Mouse (Mus musculus) C2C12 (cell line): ENCODE data around the gene Sept9. TPM values are rescaled to one million over a fixed set of nuclear protein-coding genes. Genes with fewer than 3 reads are reported as not detected.

ENCODE experiments used
- H3K27me3 ChIP-seq: one replicate; pipeline ENCODE4 v1.6.1; 2011; ENCODE audit not compliant: control insufficient read depth, insufficient read depth, insufficient read length
- H3K36me3 ChIP-seq: one replicate; pipeline ENCODE4 v1.6.1; 2011; ENCODE audit not compliant: control insufficient read depth, insufficient read depth
- H3K4me3 ChIP-seq: one replicate; pipeline ENCODE4 v1.5.1; 2011; ENCODE audit warnings: mild to moderate bottlenecking, control low read depth; ENCODE audit not compliant: poor library complexity, insufficient read depth, severe bottlenecking
- H3K79me2 ChIP-seq: one replicate; pipeline ENCODE4 v1.6.1; 2011; ENCODE audit not compliant: control insufficient read depth, insufficient read depth
- H3K79me3 ChIP-seq: one replicate; pipeline ENCODE4 v1.6.1; 2011; ENCODE audit warnings: low read depth, control low read depth
- H3ac ChIP-seq: one replicate; pipeline ENCODE3; 2011; ENCODE audit warnings: low read depth; ENCODE audit not compliant: control insufficient read depth, insufficient read length
- CEBPB ChIP-seq: IDR thresholded peaks from one replicate; pipeline ENCODE4 v1.6.1; 2011; ENCODE audit warnings: low read depth, mild to moderate bottlenecking, control low read depth, moderate library complexity
- CTCF ChIP-seq: IDR thresholded peaks from one replicate; pipeline ENCODE4 v1.5.1; 2011; ENCODE audit not compliant: control insufficient read depth, insufficient read depth, insufficient read length
- FOSL1 ChIP-seq: IDR thresholded peaks from one replicate; pipeline ENCODE4 v1.8.0; 2011; ENCODE audit warnings: mild to moderate bottlenecking, low read length; ENCODE audit not compliant: poor library complexity, insufficient read depth, severe bottlenecking
- MAX ChIP-seq: IDR thresholded peaks from one replicate; pipeline ENCODE4 v1.6.1; 2011; ENCODE audit warnings: mild to moderate bottlenecking, control low read depth
- MYOD1 ChIP-seq: IDR thresholded peaks from one replicate; pipeline ENCODE4 v1.6.1; 2011; ENCODE audit warnings: low read depth; ENCODE audit not compliant: control insufficient read depth, insufficient read length
- MYOG ChIP-seq: IDR thresholded peaks from one replicate; pipeline ENCODE4 v1.6.1; 2011; ENCODE audit not compliant: control insufficient read depth, insufficient read length; ENCODE audit errors: extremely low read depth
- USF1 ChIP-seq: IDR thresholded peaks from one replicate; pipeline ENCODE4 v1.6.1; 2011; ENCODE audit warnings: low read depth, mild to moderate bottlenecking, control low read depth, moderate library complexity
- polyA plus RNA-seq: library from polyadenylated mRNA; unstranded; fragments of >200 nt; fragmentation: generic; extraction: Trizol; gene quantifications from one replicate; pipeline ENCODE4 v1.2.1, GENCODE M21; 2012; ENCODE audit warnings: missing spikeins

Gene Sept9
- polyA plus RNA-seq, 1 experiment: 266 TPM

- Histone ChIP-seq H3K79me3 (peaks cover 99% of the 10 kb centered on the region), H3K4me3 (no peak overlapping the region), H3K79me2 (peaks cover 100% of the 10 kb centered on the region), H3K27me3 (no peaks in the 10 kb centered on the region), H3K36me3 (peaks cover 74% of the 10 kb centered on the region), H3ac (peak overlapping the region; percentile 19)
- no peak for TF ChIP-seq CTCF
- TF ChIP-seq MAX: no peak
- TF ChIP-seq CEBPB: no peak
- no peak for TF ChIP-seq FOSL1
- no peak for TF ChIP-seq MYOD1
- TF ChIP-seq USF1: no peak
- TF ChIP-seq MYOG: no peak
Measured at GRCm38 (mm10) chr11:117296116-117296499, 96.6 kb downstream of the Sept9 start.

DNA sequence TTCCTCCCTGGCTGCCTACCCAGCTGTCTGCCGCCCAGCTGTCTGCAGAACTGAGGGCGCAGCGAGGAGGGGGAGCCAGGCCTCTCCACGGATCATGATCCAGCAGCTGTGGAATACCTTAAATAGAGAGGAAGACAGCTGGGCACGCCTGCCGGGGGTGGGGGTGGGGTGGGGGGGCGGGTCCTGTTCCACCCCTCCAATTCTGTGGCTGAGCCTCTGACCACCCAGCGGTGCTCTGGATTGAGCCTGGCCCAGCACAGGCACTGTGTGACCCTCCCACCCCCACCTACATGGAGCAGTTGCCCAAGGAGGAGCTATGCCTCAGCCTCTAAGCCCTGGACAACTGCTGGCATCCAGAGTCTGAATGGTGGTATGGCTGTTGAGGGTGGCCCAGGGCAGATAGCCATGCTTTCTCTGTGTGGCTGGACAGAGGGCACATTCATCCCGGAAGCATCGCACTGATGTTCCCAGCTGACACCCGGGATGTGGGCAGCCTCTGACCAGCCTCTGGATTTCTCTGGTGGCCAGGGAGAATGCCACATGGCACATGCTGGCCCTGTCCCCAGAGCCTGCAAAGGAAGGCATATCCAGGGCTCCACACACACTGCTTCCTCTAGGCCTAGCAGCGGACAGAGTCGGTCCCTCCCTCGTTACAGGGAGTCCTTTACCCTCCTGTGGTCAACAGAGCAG is 97.2 kb downstream of the Sept9 start:
- Histone ChIP-seq H3ac (peak overlapping the region; percentile 19), H3K79me2 (peaks cover 100% of the 10 kb centered on the region), H3K79me3 (peaks cover 99% of the 10 kb centered on the region), H3K4me3 (no peak overlapping the region), H3K27me3 (no peaks in the 10 kb centered on the region), H3K36me3 (peaks cover 69% of the 10 kb centered on the region)
- TF ChIP-seq CEBPB: no peak
- no peak for TF ChIP-seq MYOG
- TF ChIP-seq FOSL1: no peak
- peak; percentile 15 for TF ChIP-seq CTCF
- TF ChIP-seq MYOD1: peak; percentile 83

DNA sequence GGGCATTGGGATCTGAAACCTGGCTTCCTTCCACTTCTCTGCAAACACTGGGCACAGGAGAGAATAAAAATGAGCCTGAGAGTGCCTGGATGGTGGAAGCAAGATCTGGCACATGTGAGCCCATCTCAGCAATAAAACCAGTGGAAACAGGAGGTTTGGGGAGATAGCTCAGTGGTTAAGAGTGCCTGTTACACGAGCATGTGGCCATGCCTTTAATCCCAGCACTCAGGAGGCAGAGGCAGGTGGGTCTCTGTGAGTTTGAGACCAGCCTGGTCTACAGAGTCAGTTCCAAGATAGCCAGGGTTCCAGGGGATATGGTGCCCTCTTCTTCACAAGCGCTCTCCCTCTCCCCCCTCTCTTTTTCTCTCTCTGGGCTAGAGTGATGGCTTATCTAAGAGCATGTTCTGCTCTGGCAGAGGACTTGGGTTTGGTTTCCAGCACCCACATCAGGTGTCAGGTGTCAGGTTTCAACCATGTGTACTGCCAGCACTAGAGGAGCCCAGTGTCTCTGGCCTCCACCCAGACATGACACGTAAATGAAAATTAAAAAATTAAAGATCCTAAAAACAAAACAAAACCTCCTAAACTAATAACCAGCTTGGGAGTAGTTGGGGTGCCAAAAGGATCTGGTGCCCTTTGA is 97.8 kb downstream of the Sept9 start:
- H3K27me3 ChIP-seq: no peaks in the 10 kb centered on the region
- H3K4me3 ChIP-seq: no peak overlapping the region
- peak overlapping the region; percentile 2 for H3ac ChIP-seq
- peaks cover 98% of the 10 kb centered on the region for H3K79me3 ChIP-seq
- H3K36me3 ChIP-seq: peaks cover 64% of the 10 kb centered on the region
- H3K79me2 ChIP-seq: peaks cover 100% of the 10 kb centered on the region
- TF ChIP-seq MAX (no peak), MYOG (no peak), FOSL1 (no peak), CEBPB (no peak), USF1 (no peak), MYOD1 (no peak), CTCF (no peak)

DNA sequence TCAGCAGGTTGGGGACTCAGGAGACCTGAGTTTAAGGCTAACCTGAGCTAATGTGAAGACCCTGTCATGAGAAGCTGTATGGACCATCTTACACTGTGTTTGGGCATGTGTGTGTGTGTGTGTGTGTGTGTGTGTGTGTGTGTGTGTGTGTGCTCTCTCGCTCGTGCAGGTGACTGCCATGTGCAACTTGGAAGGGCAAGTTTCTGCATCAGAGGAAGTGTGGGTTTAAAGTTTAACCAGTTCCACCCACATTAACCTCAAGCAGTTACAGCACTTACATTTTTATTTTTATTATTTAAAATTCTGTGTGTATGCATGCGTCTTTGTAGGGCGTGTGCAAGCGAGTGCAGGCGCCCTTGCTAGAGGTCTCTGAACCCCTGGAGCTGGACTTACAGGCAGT is 100.3 kb downstream of the Sept9 start:
- no peak overlapping the region for H3K4me3 ChIP-seq
- no peaks in the 10 kb centered on the region for H3K27me3 ChIP-seq
- H3ac ChIP-seq: no peak overlapping the region
- TF ChIP-seq USF1 (no peak), MYOD1 (no peak), MYOG (no peak)
- peaks cover 64% of the 10 kb centered on the region for H3K36me3 ChIP-seq
- H3K79me3 ChIP-seq: peaks cover 98% of the 10 kb centered on the region
- peaks cover 100% of the 10 kb centered on the region for H3K79me2 ChIP-seq

DNA sequence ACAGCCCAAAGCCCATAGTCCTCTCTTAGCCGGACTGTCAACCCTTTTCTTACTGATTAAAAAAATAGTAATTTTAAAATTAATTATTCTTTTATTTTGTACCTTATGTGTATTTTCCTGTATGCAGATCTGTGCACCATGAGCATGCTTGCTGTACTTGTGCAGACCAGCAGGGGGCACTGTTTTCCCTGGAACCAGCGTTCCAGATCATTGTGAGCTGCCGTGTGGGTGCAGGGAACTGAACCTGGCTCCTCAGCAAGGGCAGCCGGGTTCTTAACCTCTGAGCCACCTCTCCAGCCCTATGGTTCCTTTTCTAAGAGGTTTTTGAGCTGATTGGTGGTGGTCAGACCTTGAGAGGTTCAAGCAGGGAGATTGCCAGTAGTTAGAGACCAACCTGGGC is 101.3 kb downstream of the Sept9 start:
- peaks cover 94% of the 10 kb centered on the region for H3K79me3 ChIP-seq
- H3ac ChIP-seq: no peak overlapping the region
- peaks cover 64% of the 10 kb centered on the region for H3K36me3 ChIP-seq
- peaks cover 100% of the 10 kb centered on the region for H3K79me2 ChIP-seq
- TF ChIP-seq MYOD1 (no peak), CTCF (peak; percentile 27)
- H3K27me3 ChIP-seq: no peaks in the 10 kb centered on the region
- H3K4me3 ChIP-seq: no peak overlapping the region

DNA sequence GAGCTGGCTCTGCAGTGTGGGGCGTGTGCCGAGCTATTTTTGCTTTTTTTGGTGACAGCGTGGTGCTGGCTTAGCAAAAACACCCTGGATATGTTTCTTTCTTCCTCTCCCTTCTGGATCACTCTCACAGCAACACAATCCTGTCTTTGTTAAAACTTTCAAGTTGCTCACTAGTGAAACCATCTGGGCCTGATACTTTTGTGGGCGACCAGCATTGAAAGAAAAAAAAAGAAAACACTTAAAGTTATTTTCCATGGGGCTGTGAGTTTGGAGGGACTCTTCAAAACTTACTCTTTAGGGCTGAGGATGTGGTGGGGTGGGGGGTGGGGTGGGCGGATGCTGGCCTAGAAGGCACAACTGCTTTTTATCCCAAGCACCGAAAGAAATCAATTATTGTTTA is 102.3 kb downstream of the Sept9 start:
- no peak for TF ChIP-seq MAX
- no peak for TF ChIP-seq FOSL1
- TF ChIP-seq CEBPB: no peak
- no peak for TF ChIP-seq CTCF
- H3K36me3 ChIP-seq: peaks cover 71% of the 10 kb centered on the region
- peaks cover 100% of the 10 kb centered on the region for H3K79me2 ChIP-seq

More for the DNA sequence above, 102.3 kb downstream of the Sept9 start:
- no peak overlapping the region for H3K4me3 ChIP-seq
- H3K27me3 ChIP-seq: no peaks in the 10 kb centered on the region
- H3ac ChIP-seq: no peak overlapping the region
- H3K79me3 ChIP-seq: peaks cover 95% of the 10 kb centered on the region
